9 mouse cellular contexts compared by ENCODE assay signal in the genomic region with DNA sequence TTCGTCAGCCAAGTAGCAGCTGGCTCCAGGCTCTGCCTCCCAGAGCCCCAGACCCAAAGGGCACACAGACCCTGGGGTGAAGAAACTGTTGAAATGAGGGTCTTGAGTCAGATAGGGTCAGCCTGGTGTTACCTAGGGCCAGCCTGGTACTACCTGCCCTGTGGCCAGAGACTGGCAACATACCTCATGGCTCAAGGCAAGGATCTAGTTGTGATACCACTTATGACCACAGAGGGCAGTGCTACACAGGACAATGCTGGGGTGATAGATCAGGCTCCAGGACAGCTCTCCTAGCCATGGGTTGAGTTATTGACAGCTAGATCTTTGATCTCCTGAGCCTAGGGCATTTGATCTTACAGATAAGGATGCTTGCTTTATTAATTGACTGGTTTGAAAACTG. TPM values are rescaled to one million over a fixed set of nuclear protein-coding genes. Genes with fewer than 3 reads are reported as not detected.
DNase-seq lines count a peak whose midpoint lies in the region; ATAC-seq lines count a peak whose summit lies in the region.
"Had no signal": no experiment of that assay in that cellular context is flagged by ENCODE, and none has a peak within 500 bp of the region (broad histone marks: within the 10 kb centered on the region; RNA-seq: fewer than 3 reads in every experiment).

No protein-coding gene starts in this region.

- no peak overlapping the region for H3K4me3 ChIP-seq in kidney, embryonic 16.5 days (ENCODE audit: low read length)
- no peak overlapping the region for H3K4me3 ChIP-seq in embryonic facial prominence, embryonic 10.5 days
- H3K4me3 ChIP-seq in hindbrain, embryonic 12.5 days: no peak overlapping the region
- H3K4me3 ChIP-seq: embryonic facial prominence, embryonic 13.5 days had no signal

- H3K9me3 ChIP-seq in kidney, embryonic 16.5 days (ENCODE audit: low read length): no peaks in the 10 kb centered on the region
- H3K9me3 ChIP-seq in embryonic facial prominence, embryonic 10.5 days: no peaks in the 10 kb centered on the region
- no peaks in the 10 kb centered on the region for H3K9me3 ChIP-seq in hindbrain, embryonic 12.5 days (replicated peaks)
- H3K9me3 ChIP-seq: embryonic facial prominence, embryonic 13.5 days had no signal

- no peaks in the 10 kb centered on the region for H3K36me3 ChIP-seq in kidney, embryonic 16.5 days (ENCODE audit: insufficient read depth, low read length)
- no peaks in the 10 kb centered on the region for H3K36me3 ChIP-seq in embryonic facial prominence, embryonic 10.5 days (replicated peaks)
- H3K36me3 ChIP-seq in hindbrain, embryonic 12.5 days: no peaks in the 10 kb centered on the region
- H3K36me3 ChIP-seq: embryonic facial prominence, embryonic 13.5 days had no signal

- no peak overlapping the region for H3K4me2 ChIP-seq in kidney, embryonic 16.5 days (replicated peaks; ENCODE audit: low read depth, low read length)
- no peak overlapping the region for H3K4me2 ChIP-seq in hindbrain, embryonic 12.5 days (replicated peaks)
- H3K4me2 ChIP-seq: embryonic facial prominence, embryonic 13.5 days had no signal

- no peaks in the 10 kb centered on the region for H3K27me3 ChIP-seq in kidney, embryonic 16.5 days (ENCODE audit: insufficient read depth, low read length)
- H3K27me3 ChIP-seq in embryonic facial prominence, embryonic 10.5 days (replicated peaks; ENCODE audit: low read depth, poor library complexity, severe bottlenecking): no peaks in the 10 kb centered on the region
- H3K27me3 ChIP-seq in hindbrain, embryonic 12.5 days: no peaks in the 10 kb centered on the region

- H3K27ac ChIP-seq in kidney, embryonic 16.5 days (ENCODE audit: low read length): no peak overlapping the region
- no peak overlapping the region for H3K27ac ChIP-seq in embryonic facial prominence, embryonic 10.5 days (replicated peaks)
- no peak overlapping the region for H3K27ac ChIP-seq in hindbrain, embryonic 12.5 days
- H3K27ac ChIP-seq: embryonic facial prominence, embryonic 13.5 days had no signal

- WGBS in kidney, embryonic 16.5 days: 86% methylated on average over 1 of the region's 1 CpGs
- WGBS in embryonic facial prominence, embryonic 10.5 days: 94% methylated on average over 1 of the region's 1 CpGs
- WGBS in hindbrain, embryonic 12.5 days: 88% methylated on average over 1 of the region's 1 CpGs

- no peaks in the 10 kb centered on the region for H3K4me1 ChIP-seq in kidney, embryonic 16.5 days (ENCODE audit: insufficient read depth, low read length)
- H3K4me1 ChIP-seq in embryonic facial prominence, embryonic 10.5 days: peaks cover 18% of the 10 kb centered on the region
- 0 out of 2 replicates have a peak, but pooled peaks cover 3% of the 10 kb centered on the region for H3K4me1 ChIP-seq in hindbrain, embryonic 12.5 days

- H3K9ac ChIP-seq in kidney, embryonic 16.5 days (replicated peaks; ENCODE audit: low read length): no peak overlapping the region
- H3K9ac ChIP-seq in hindbrain, embryonic 12.5 days: no peak overlapping the region
- H3K9ac ChIP-seq: embryonic facial prominence, embryonic 13.5 days had no signal

- DNase-seq in kidney, adult 18-20 months: peak; percentile 69
- peak; percentile 34 for DNase-seq in WW6 (ENCODE audit: low read depth, low spot score)
- peak; percentile 66 for DNase-seq in embryonic facial prominence, embryonic 10.5 days (ENCODE audit: low spot score)
- DNase-seq in layer of hippocampus, postnatal 25 days (ENCODE audit: extremely low spot score in 1 of 2, low spot score in 1 of 2): peak; percentile 25 to 75
- peak; percentile 18 to 62 for DNase-seq in spleen, postnatal 14 days (ENCODE audit: low spot score in 2 of 2)

- no peak for ATAC-seq in kidney, embryonic 16.5 days (ENCODE audit: low FRiP score, low TSS enrichment)
- ATAC-seq in hindbrain, embryonic 12.5 days (ENCODE audit: low FRiP score): 0 out of 2 replicates have a peak, but pooled peaks have one; percentile 36
- ATAC-seq in megakaryocyte progenitor cell, adult 5-6 weeks (replicated peaks; ENCODE audit: poor library complexity): peak; percentile 86

RNA-seq across cellular contexts. Expression of a gene that starts 44.6 kb away (rescaled TPM):
- polyA plus RNA-seq in kidney, embryonic 16.5 days (2015; fragmentation: Nextera tagmentation; extraction: Ambion mirVana): 2.9 and 3.5 TPM in 2 replicates
- polyA plus RNA-seq in embryonic facial prominence, embryonic 10.5 days (2016; fragmentation: Nextera tagmentation; extraction: Ambion mirVana): 4.6 and 4.8 TPM in 2 replicates
- 2.1 and 2.2 TPM in 2 replicates for polyA plus RNA-seq in hindbrain, embryonic 12.5 days (2016; fragmentation: Nextera tagmentation; extraction: Ambion mirVana)
- under 1 TPM; 0.17 to 0.28 TPM for total RNA-seq in layer of hippocampus, postnatal 25 days (2021)
- 6.9 and 8.2 TPM in 2 replicates for total RNA-seq in megakaryocyte progenitor cell, adult 5-6 weeks (2015)
- 6.0 and 6.9 TPM in 2 replicates for total RNA-seq in megakaryocyte progenitor cell, adult 5-6 weeks (2017)
